In the genomic region with DNA sequence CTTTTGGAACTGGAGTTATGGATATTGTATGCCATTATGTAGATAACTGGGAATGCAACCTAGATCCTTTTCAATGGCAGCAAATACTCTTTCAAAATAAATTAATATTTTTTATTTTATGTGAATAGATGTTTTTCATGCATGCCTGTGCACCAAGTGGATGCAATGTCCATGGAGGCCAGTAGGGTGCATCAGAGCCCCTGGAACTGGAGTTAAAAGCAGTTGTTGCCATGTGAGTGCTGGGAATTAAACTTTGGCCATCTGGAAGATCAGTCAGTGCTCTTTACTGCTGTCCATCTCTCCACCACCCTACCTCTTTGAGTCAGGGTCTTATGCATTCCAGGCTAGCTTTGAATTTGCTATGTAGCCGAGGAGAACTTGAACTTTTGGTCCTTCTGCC, we compare ENCODE assay signal across 18 mouse cellular contexts. TPM values are rescaled to one million over a fixed set of nuclear protein-coding genes. Genes with fewer than 3 reads are reported as not detected.
DNase-seq lines count a peak whose midpoint lies in the region; ATAC-seq and TF ChIP-seq lines count a peak whose summit lies in the region.
"Had no signal": no experiment of that assay in that cellular context is flagged by ENCODE, and none has a peak within 500 bp of the region (broad histone marks: within the 10 kb centered on the region; RNA-seq: fewer than 3 reads in every experiment).

No protein-coding gene starts in this region.

- no peak for TF ChIP-seq EP300 in liver, postnatal 0 days (IDR thresholded peaks at IDR 0.05; ENCODE audit: low read depth)

- no peak overlapping the region for H3K4me3 ChIP-seq in gastrocnemius, adult 2 months
- H3K4me3 ChIP-seq in liver, postnatal 0 days (ENCODE audit: low read depth, low read length): no peak overlapping the region
- no peak overlapping the region for H3K4me3 ChIP-seq in hindbrain, embryonic 12.5 days
- H3K4me3 ChIP-seq: embryonic facial prominence, embryonic 15.5 days; forebrain, embryonic 12.5 days; hindbrain, embryonic 15.5 days; megakaryocyte, embryonic 14.5 days; stomach, embryonic 15.5 days had no signal

- H3K4me1 ChIP-seq in liver, postnatal 0 days (ENCODE audit: insufficient read depth): no peaks in the 10 kb centered on the region
- H3K4me1 ChIP-seq in hindbrain, embryonic 12.5 days: no peaks in the 10 kb centered on the region
- H3K4me1 ChIP-seq: embryonic facial prominence, embryonic 15.5 days; forebrain, embryonic 12.5 days; hindbrain, embryonic 15.5 days; stomach, embryonic 15.5 days had no signal

- ATAC-seq in liver, postnatal 0 days: no peak
- no peak for ATAC-seq in hindbrain, embryonic 12.5 days (ENCODE audit: low FRiP score)

- peak; percentile 37; the same call in 1 of the 2 replicates for TF ChIP-seq CTCF in gastrocnemius, adult 2 months (IDR thresholded peaks at IDR 0.05)
- TF ChIP-seq CTCF in liver, postnatal 0 days (IDR thresholded peaks at IDR 0.05; ENCODE audit: low read depth): peak; percentile 31

- intact Hi-C loops in gastrocnemius, adult 2 months (cut with DNase I): loop anchor here (5.0 kb wide), 1 partner anchor 551 kb away; a partner anchor contains a TSS

- H3K9ac ChIP-seq in liver, postnatal 0 days (replicated peaks): no peak overlapping the region
- H3K9ac ChIP-seq in hindbrain, embryonic 12.5 days: no peak overlapping the region
- H3K9ac ChIP-seq: embryonic facial prominence, embryonic 15.5 days; forebrain, embryonic 12.5 days; hindbrain, embryonic 15.5 days; stomach, embryonic 15.5 days had no signal

- H3K36me3 ChIP-seq in liver, postnatal 0 days (replicated peaks; ENCODE audit: insufficient read depth, low read length): no peaks in the 10 kb centered on the region
- H3K36me3 ChIP-seq in hindbrain, embryonic 12.5 days: no peaks in the 10 kb centered on the region
- H3K36me3 ChIP-seq: embryonic facial prominence, embryonic 15.5 days; forebrain, embryonic 12.5 days; hindbrain, embryonic 15.5 days; stomach, embryonic 15.5 days had no signal

- H3K9me3 ChIP-seq in liver, postnatal 0 days (ENCODE audit: low read length): no peaks in the 10 kb centered on the region
- no peaks in the 10 kb centered on the region for H3K9me3 ChIP-seq in hindbrain, embryonic 12.5 days (replicated peaks)
- H3K9me3 ChIP-seq: embryonic facial prominence, embryonic 15.5 days; forebrain, embryonic 12.5 days; hindbrain, embryonic 15.5 days; stomach, embryonic 15.5 days had no signal

- DNase-seq in gastrocnemius, adult 2 months: no peak
- DNase-seq in gastrocnemius, adult 8-10 months (ENCODE audit: low spot score in 2 of 2): no peak
- no peak for DNase-seq in liver, postnatal 0 days
- no peak for DNase-seq in liver
- peak; percentile 64 for DNase-seq in thymus, postnatal 4 days
- DNase-seq in thymus, adult 18-20 months: no peak
- no peak for DNase-seq in urinary bladder, adult 2 months (ENCODE audit: low spot score)
- DNase-seq: adrenal gland, postnatal 10 days; cerebellum, adult 8-10 months; kidney, adult 9 months; retina, postnatal 1 day had no signal

- H3K4me2 ChIP-seq in liver, postnatal 0 days (ENCODE audit: low read depth, low read length): no peak overlapping the region
- H3K4me2 ChIP-seq in hindbrain, embryonic 12.5 days (replicated peaks): no peak overlapping the region
- H3K4me2 ChIP-seq: embryonic facial prominence, embryonic 15.5 days; forebrain, embryonic 12.5 days; hindbrain, embryonic 15.5 days; stomach, embryonic 15.5 days had no signal

- no peak overlapping the region for H3K27ac ChIP-seq in gastrocnemius, adult 2 months
- H3K27ac ChIP-seq in liver, postnatal 0 days (ENCODE audit: low read depth): no peak overlapping the region
- H3K27ac ChIP-seq in hindbrain, embryonic 12.5 days: no peak overlapping the region
- H3K27ac ChIP-seq: embryonic facial prominence, embryonic 15.5 days; forebrain, embryonic 12.5 days; hindbrain, embryonic 15.5 days; stomach, embryonic 15.5 days had no signal

- H3K27me3 ChIP-seq in liver, postnatal 0 days (ENCODE audit: insufficient read depth, low read length): no peaks in the 10 kb centered on the region
- no peaks in the 10 kb centered on the region for H3K27me3 ChIP-seq in hindbrain, embryonic 12.5 days
- H3K27me3 ChIP-seq: embryonic facial prominence, embryonic 15.5 days; forebrain, embryonic 12.5 days; hindbrain, embryonic 15.5 days; stomach, embryonic 15.5 days had no signal

- WGBS in liver, postnatal 0 days (ENCODE audit: insufficient replicate concordance): 77% methylated on average over 1 of the region's 1 CpGs
- WGBS in hindbrain, embryonic 12.5 days: 88% methylated on average over 1 of the region's 1 CpGs

RNA-seq across cellular contexts. Expression of a gene that starts 19.4 kb away (rescaled TPM):
- under 1 TPM in 1 of 2 experiments, not detected in 1; 0.13 TPM for total RNA-seq in gastrocnemius, adult 2 months (2021)
- not detected for total RNA-seq in gastrocnemius, adult 8-10 months (2022)
- 0.99 and 1.4 TPM in 2 replicates for polyA plus RNA-seq in liver, postnatal 0 days (2015; fragmentation: Nextera tagmentation; extraction: Ambion mirVana)
- 0.08 and 0.29 TPM in 2 replicates for polyA plus RNA-seq in hindbrain, embryonic 12.5 days (2016; fragmentation: Nextera tagmentation; extraction: Ambion mirVana)
- polyA plus RNA-seq in urinary bladder, adult 2 months (2012; rRNA removed): 0.57 and 0.87 TPM in 2 replicates
- total RNA-seq: ES-E14 had no signal
- polyA plus RNA-seq: hindbrain, embryonic 15.5 days had no signal
